Mouse (Mus musculus): ENCODE measurements around the gene Ppp1cb. TPM values are rescaled to one million over a fixed set of nuclear protein-coding genes. Genes with fewer than 3 reads are reported as not detected.

Gene Ppp1cb
- total RNA-seq, 2 experiments from 2014 or later = 207 to 426 TPM

Other genes starting within 250 kb of the Ppp1cb start
- not detected in 2 replicates for gene Plb1, start 226.1 kb upstream of the Ppp1cb start, total RNA-seq (2015; ENCODE audit: low replicate concordance)
- not detected in 2 replicates for gene Plb1, start 226.1 kb upstream of the Ppp1cb start, total RNA-seq (2017; ENCODE audit: low replicate concordance)
- not detected in 2 replicates for gene Yes1, start 152.3 kb downstream of the Ppp1cb start, total RNA-seq (2015; ENCODE audit: low replicate concordance)
- not detected in 2 replicates for gene Yes1, start 152.3 kb downstream of the Ppp1cb start, total RNA-seq (2017; ENCODE audit: low replicate concordance)

Measured in erythroid progenitor cell, adult 5-6 weeks (primary cell).